Mouse (Mus musculus): ENCODE data around the gene Eno4. TPM values are rescaled to one million over a fixed set of nuclear protein-coding genes. Genes with fewer than 3 reads are reported as not detected.

Eno4 gene
- polyA plus RNA-seq, 1 experiment = not detected

DNA sequence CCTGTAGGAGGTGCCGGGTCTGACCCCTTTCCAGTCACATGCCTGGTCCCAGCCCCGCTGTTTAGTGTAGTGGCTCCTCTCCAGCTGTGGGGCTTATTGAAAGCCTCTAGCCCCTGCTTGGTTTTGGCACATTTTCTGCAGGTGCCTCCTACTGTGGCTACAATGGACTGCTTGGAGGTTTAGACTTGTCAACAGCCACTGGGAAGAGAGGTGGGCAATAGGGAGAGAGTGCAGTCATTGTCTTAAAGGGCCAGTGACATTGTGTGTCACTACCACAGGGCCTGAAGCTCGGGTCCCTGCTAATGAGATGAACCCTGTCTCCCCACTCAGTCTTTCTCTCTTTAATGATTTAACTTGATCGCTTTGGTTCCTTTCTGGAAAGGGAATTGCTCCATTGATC, 10.2 kb upstream of the Eno4 start:
- Histone ChIP-seq H3K36me3 (ENCODE audit: control insufficient read depth, insufficient read depth, low read length) (no peaks in the 10 kb centered on the region), H3K27me3 (ENCODE audit: control insufficient read depth, insufficient read depth, low read length) (no peaks in the 10 kb centered on the region), H3K4me3 (ENCODE audit: low read depth, low read length) (no peak overlapping the region), H3K4me1 (ENCODE audit: control insufficient read depth, insufficient read depth, insufficient read length, low read length) (no peaks in the 10 kb centered on the region), H3K27ac (ENCODE audit: insufficient read depth, low read depth, low read length) (no peak overlapping the region)
- TF ChIP-seq POLR2A (IDR thresholded peaks at IDR 0.05; ENCODE audit: low read depth, low read length) = no peak
- no peak for TF ChIP-seq CTCF (IDR thresholded peaks at IDR 0.05; ENCODE audit: extremely low read depth, insufficient read length, insufficient replicate concordance, low read depth, low read length)
- WGBS = 46% methylated on average over 4 of the region's 4 CpGs

DNA sequence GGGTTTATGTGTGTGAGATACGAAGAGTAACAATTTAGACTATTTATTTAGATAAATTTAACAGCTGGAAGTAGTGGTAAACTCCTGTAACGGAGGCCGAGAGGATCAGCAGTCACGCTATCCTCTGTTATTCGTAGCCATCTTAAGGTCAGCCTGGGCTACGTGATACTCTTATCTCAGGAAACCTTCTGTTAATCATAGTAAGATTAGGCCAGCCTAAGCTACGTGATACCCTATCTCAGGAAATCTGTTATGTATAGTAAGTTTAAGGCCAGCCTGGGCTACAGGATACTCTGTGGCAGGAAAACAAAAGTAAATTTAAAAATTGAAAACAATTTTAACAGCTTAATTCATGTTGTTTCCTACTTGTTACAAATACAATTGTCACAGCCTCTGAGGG, 2.7 kb downstream of the Eno4 start:
- TF ChIP-seq POLR2A (IDR thresholded peaks at IDR 0.05; ENCODE audit: low read depth, low read length) (no peak), CTCF (IDR thresholded peaks at IDR 0.05; ENCODE audit: extremely low read depth, insufficient read length, insufficient replicate concordance, low read depth, low read length) (no peak)
- H3K27me3 ChIP-seq (ENCODE audit: control insufficient read depth, insufficient read depth, low read length) = no peaks in the 10 kb centered on the region
- 84% methylated on average over 7 of the region's 7 CpGs for WGBS
- H3K36me3 ChIP-seq (ENCODE audit: control insufficient read depth, insufficient read depth, low read length) = no peaks in the 10 kb centered on the region
- peaks cover 7% of the 10 kb centered on the region for H3K4me1 ChIP-seq (ENCODE audit: control insufficient read depth, insufficient read depth, insufficient read length, low read length)
- no peak overlapping the region for H3K27ac ChIP-seq (ENCODE audit: insufficient read depth, low read depth, low read length)
- H3K4me3 ChIP-seq (ENCODE audit: low read depth, low read length) = no peak overlapping the region

DNA sequence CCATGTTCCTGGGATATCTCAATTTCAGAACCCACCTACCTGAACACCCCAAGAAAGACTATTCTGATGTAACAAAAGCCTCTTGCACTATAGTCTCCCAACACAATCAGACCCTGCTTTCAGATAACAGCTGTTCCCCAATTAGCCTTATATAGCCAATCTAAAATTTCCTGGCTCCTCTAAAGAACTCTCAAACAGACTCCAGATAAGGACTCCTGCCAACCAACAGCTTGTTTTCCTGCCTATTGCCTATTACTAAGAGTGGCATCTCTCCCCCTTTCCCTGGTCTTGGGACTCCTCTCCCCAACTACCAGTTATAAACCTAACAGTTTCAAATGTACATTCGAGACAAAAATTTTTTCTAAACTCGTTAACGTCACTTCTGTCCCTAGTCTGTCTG, 8.3 kb downstream of the Eno4 start:
- no peak overlapping the region for H3K4me3 ChIP-seq (ENCODE audit: low read depth, low read length)
- no peaks in the 10 kb centered on the region for H3K4me1 ChIP-seq (ENCODE audit: control insufficient read depth, insufficient read depth, insufficient read length, low read length)
- H3K27me3 ChIP-seq (ENCODE audit: control insufficient read depth, insufficient read depth, low read length) = peaks cover 3% of the 10 kb centered on the region; the same call in 1 of the 2 replicates
- no peaks in the 10 kb centered on the region for H3K36me3 ChIP-seq (ENCODE audit: control insufficient read depth, insufficient read depth, low read length)
- no peak for TF ChIP-seq CTCF (IDR thresholded peaks at IDR 0.05; ENCODE audit: extremely low read depth, insufficient read length, insufficient replicate concordance, low read depth, low read length)
- TF ChIP-seq POLR2A (IDR thresholded peaks at IDR 0.05; ENCODE audit: low read depth, low read length) = no peak
- WGBS = 84% methylated on average over 3 of the region's 3 CpGs
- no peak overlapping the region for H3K27ac ChIP-seq (ENCODE audit: insufficient read depth, low read depth, low read length)

DNA sequence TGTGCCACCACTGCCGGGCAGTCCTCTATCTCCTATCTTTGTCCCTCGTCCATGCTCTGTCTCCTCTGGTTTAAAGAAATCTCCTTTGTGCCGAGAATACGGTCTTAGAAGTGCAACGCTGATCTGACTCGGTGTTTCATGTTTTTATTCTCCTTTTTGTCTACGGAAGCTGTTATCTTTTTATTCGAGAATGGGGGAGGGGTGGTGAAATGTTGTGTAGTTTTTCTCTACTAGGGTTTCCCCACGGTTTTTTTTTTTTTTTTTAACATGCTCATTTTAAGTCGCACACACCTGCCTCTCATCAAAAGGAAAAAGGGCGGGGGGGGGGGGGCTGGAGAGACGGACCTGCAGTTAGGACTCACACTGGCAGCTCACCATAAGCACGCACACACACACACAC, 9.0 kb downstream of the Eno4 start:
- Histone ChIP-seq H3K27ac (ENCODE audit: insufficient read depth, low read depth, low read length) (no peak overlapping the region), H3K4me1 (ENCODE audit: control insufficient read depth, insufficient read depth, insufficient read length, low read length) (no peaks in the 10 kb centered on the region), H3K36me3 (ENCODE audit: control insufficient read depth, insufficient read depth, low read length) (no peaks in the 10 kb centered on the region), H3K27me3 (ENCODE audit: control insufficient read depth, insufficient read depth, low read length) (peaks cover 3% of the 10 kb centered on the region; the same call in 1 of the 2 replicates), H3K4me3 (ENCODE audit: low read depth, low read length) (no peak overlapping the region)
- TF ChIP-seq POLR2A (IDR thresholded peaks at IDR 0.05; ENCODE audit: low read depth, low read length) (no peak), CTCF (IDR thresholded peaks at IDR 0.05; ENCODE audit: extremely low read depth, insufficient read length, insufficient replicate concordance, low read depth, low read length) (no peak)
- 67% methylated on average over 13 of the region's 13 CpGs for whole genome bisulfite sequencing

DNA sequence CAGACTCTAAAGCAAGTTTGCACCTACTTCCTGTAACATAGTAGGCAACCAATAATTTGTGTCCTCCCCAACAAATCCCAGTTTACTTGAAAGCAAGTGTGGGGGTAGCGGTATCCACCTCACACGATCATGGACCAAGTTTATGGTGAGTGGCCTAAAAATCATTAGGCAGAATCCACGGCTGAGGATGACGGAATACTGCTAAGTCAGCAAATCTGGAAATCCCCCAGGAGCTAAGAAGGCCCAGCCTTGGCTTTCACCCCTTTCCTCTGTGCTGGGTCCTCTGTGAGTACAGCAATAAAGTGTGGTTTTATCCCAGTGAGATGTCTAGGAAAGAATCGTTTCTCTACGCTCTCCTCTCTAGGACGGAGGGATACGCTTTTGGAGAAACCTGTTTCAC, 11.6 kb downstream of the Eno4 start:
- peaks cover 3% of the 10 kb centered on the region; the same call in 1 of the 2 replicates for H3K27me3 ChIP-seq (ENCODE audit: control insufficient read depth, insufficient read depth, low read length)
- H3K27ac ChIP-seq (ENCODE audit: insufficient read depth, low read depth, low read length) = no peak overlapping the region
- TF ChIP-seq CTCF (IDR thresholded peaks at IDR 0.05; ENCODE audit: extremely low read depth, insufficient read length, insufficient replicate concordance, low read depth, low read length) (no peak), POLR2A (IDR thresholded peaks at IDR 0.05; ENCODE audit: low read depth, low read length) (no peak)
- H3K4me3 ChIP-seq (ENCODE audit: low read depth, low read length) = no peak overlapping the region
- no peaks in the 10 kb centered on the region for H3K4me1 ChIP-seq (ENCODE audit: control insufficient read depth, insufficient read depth, insufficient read length, low read length)
- WGBS = 85% methylated on average over 8 of the region's 8 CpGs
- H3K36me3 ChIP-seq (ENCODE audit: control insufficient read depth, insufficient read depth, low read length) = no peaks in the 10 kb centered on the region

DNA sequence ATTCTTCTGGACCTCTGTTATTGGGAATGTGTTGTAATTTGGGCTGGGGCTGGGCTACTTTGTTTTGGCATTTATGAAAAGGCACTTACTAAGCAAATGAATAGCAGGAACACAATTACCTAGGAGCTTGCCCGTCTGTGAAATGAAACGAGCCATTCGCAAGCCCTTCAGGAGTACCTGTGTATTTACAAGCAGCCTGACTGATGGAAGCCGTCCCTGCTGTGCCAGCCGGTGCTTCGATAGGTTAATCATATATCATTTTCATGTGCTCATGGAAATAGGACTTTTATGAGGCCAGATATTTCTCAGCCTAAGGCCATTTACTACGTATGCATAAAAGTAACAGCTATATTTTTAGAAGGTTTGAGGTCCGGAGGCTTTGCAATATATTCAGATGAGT, 19.8 kb downstream of the Eno4 start:
- TF ChIP-seq POLR2A (IDR thresholded peaks at IDR 0.05; ENCODE audit: low read depth, low read length) (no peak), CTCF (IDR thresholded peaks at IDR 0.05; ENCODE audit: extremely low read depth, insufficient read length, insufficient replicate concordance, low read depth, low read length) (no peak)
- Histone ChIP-seq H3K4me1 (ENCODE audit: control insufficient read depth, insufficient read depth, insufficient read length, low read length) (no peaks in the 10 kb centered on the region), H3K27ac (ENCODE audit: insufficient read depth, low read depth, low read length) (no peak overlapping the region), H3K4me3 (ENCODE audit: low read depth, low read length) (no peak overlapping the region), H3K27me3 (ENCODE audit: control insufficient read depth, insufficient read depth, low read length) (no peaks in the 10 kb centered on the region), H3K36me3 (ENCODE audit: control insufficient read depth, insufficient read depth, low read length) (no peaks in the 10 kb centered on the region)
- 77% methylated on average over 8 of the region's 8 CpGs for WGBS

DNA sequence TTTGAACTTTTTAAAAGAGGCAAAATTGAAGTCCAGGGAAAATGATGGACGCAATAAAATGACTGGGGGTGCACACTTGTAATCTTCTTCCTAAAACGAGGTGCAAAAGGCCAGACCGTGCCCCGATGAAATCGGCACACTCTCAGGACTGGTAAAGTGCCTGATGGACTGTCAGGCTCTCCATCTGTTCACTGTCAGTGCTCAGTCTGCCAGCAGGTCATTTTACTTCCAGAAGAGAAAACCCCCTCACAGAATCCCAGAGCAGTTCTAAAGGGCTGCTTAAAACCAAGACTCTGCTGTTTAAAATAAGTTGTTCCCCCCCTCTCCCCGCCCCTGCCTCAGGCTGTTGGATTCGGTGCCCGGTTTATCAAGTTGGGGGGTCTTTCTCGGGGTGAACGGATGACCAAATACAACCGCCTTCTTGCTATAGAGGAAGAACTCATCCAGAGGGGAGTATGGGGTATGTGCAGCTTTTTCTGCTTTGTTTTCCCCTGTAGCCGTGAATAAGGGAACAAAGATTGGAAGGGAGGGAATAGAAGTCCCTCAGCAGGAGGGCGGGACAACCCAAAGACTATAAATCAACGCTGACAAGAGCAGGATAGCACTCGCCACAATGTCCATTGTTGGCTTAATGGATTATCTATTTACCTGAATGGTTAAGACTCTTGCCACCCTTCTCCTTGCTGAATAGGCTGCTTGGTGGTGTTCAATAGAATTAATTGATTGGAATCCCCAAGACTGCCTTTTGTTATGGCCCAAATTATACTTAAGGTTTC, 25.7 kb downstream of the Eno4 start:
- Histone ChIP-seq H3K4me1 (ENCODE audit: control insufficient read depth, insufficient read depth, insufficient read length, low read length) (no peaks in the 10 kb centered on the region), H3K27me3 (ENCODE audit: control insufficient read depth, insufficient read depth, low read length) (no peaks in the 10 kb centered on the region), H3K36me3 (ENCODE audit: control insufficient read depth, insufficient read depth, low read length) (no peaks in the 10 kb centered on the region; the same call in 1 of the 2 replicates), H3K27ac (ENCODE audit: insufficient read depth, low read depth, low read length) (no peak overlapping the region), H3K4me3 (ENCODE audit: low read depth, low read length) (no peak overlapping the region)
- no peak for TF ChIP-seq POLR2A (IDR thresholded peaks at IDR 0.05; ENCODE audit: low read depth, low read length)
- no peak for TF ChIP-seq CTCF (IDR thresholded peaks at IDR 0.05; ENCODE audit: extremely low read depth, insufficient read length, insufficient replicate concordance, low read depth, low read length)
- 36% methylated on average over 15 of the region's 15 CpGs for WGBS

Data from small intestine, adult 2 months (tissue).